Mouse (Mus musculus): Measurements from ENCODE around the gene Map3k10.

The Map3k10 gene

DNA sequence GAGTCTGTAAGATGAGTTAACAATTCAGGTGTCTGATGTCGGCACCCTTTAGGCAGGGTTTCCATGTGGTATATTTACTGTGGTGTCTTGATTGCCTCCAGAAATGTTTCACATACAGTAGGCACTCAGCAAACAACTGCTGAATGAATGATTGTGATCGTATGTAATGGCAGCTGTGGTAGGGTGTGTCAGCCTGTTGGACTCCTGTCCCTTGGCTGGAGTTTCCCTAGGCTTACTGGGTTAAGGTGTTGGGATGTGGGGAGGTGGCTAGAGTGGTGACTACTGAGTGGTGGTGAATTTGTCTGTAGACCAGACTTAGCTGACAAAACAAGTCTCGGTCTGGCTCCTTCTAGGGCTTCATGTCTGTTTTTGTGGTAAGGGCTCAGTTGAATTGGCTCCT, 64.0 kb downstream of the Map3k10 start:
- no peak for DNase-seq (ENCODE audit: extremely low spot score, low read depth, low spot score)

- no peak for DNase-seq (ENCODE audit: extremely low spot score, low read depth, low spot score)
Observed at GRCm38 (mm10) chr7:27609688-27610087, 64.7 kb downstream of the Map3k10 start.

DNA sequence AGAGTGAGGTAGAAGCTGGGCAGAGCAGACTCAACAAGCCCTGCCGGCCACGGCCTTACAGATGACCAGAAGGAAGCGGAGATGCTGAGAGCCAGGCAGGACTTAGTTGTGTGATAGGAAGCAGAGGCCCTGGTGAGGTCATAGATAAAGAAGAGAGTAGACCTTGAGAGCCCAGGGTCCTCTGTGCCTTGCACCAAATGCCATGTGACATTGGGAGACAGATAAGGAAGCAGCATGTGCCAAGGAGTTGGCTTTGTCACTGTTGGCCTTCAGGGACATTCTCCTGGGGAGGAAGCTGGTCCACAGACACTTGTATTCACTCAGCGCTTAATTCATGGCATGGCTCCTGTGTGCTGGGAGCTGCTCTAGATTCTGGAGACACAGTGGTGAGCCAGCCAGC, 65.1 kb downstream of the Map3k10 start:
- DNase-seq (ENCODE audit: extremely low spot score, low read depth, low spot score) = no peak

DNA sequence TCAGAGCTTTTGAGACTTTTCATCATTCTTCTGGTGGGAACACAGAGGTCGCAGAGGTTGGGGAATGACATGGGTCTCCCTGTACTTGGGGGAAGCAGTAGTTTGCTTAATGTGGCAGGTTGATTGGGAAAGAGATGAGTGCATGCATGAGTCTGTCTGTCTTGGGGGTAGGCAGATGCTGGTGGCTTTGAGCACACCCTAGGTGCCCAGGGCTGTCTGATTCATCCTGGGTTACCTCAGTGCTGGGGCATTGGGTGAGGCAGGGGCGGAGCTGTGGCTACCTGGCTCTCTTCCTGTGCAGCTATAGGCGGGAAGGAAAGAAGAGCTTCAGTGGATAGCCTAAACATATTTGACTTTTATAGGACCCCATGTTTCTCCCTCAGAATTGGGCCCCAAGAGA, 66.3 kb downstream of the Map3k10 start:
- no peak for DNase-seq (ENCODE audit: extremely low spot score, low read depth, low spot score)

GRCm38 (mm10) chr7:27607580-27607979, 66.8 kb downstream of the Map3k10 start:
- no peak for DNase-seq (ENCODE audit: extremely low spot score, low read depth, low spot score)

GRCm38 (mm10) chr7:27606481-27607254, 67.7 kb downstream of the Map3k10 start:
- DNase-seq (ENCODE audit: extremely low spot score, low read depth, low spot score) = no peak

Data from hindlimb bud, embryonic 11.5 days (tissue).